Mouse (Mus musculus): ENCODE results near the gene Serpina10.
"Not testable (repeated sequence)": the region's sequence is repeated elsewhere in the genome, so short reads cannot be mapped to it uniquely, and the experiment has no call there.

The Serpina10 gene

DNA sequence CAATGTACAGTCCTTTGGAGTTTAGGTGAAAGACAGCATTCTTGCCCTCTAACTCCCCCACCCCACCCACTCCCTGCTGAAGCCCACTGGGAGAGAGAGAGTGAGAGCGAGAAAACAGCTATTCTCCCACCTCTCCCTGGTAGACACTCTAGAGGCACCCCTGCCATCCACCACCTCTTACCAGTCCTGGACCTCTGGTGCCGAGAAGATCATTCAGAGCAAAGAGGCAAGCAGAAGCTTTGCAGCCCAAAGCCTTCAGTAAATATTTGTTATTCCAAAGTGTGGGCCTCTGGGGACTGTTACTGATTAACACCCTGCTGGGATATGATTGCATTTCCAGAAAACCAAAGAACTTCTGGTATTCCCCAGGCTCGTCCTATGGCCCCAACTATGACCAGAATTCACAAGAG, at the start of gene Serpina10:
Gene Serpina10 (minus strand): TSS at position 242 of the 410 bp plus-strand sequence.
- DNase-seq (ENCODE audit: low read depth, low spot score), result no peak

- not testable (repeated sequence) for DNase-seq (ENCODE audit: low read depth, low spot score)
Observed at GRCm38 (mm10) chr12:103679853-103680252, 48.6 kb upstream of the Serpina10 start.

GRCm38 (mm10) chr12:103676039-103676438, 44.8 kb upstream of the Serpina10 start, which contains the start of gene Serpina16:
Serpina16 (minus strand) TSS chr12:103676139.
- no peak for DNase-seq (ENCODE audit: low read depth, low spot score)

GRCm38 (mm10) chr12:103673179-103673578, 41.9 kb upstream of the Serpina10 start:
- DNase-seq (ENCODE audit: low read depth, low spot score), result no peak

GRCm38 (mm10) chr12:103671483-103671882, 40.2 kb upstream of the Serpina10 start:
- no peak for DNase-seq (ENCODE audit: low read depth, low spot score)

- DNase-seq (ENCODE audit: low read depth, low spot score), result no peak
Observed at GRCm38 (mm10) chr12:103670964-103671363, 39.7 kb upstream of the Serpina10 start.

- DNase-seq (ENCODE audit: low read depth, low spot score), result no peak
Observed at GRCm38 (mm10) chr12:103670344-103670743, 39.1 kb upstream of the Serpina10 start.

DNA sequence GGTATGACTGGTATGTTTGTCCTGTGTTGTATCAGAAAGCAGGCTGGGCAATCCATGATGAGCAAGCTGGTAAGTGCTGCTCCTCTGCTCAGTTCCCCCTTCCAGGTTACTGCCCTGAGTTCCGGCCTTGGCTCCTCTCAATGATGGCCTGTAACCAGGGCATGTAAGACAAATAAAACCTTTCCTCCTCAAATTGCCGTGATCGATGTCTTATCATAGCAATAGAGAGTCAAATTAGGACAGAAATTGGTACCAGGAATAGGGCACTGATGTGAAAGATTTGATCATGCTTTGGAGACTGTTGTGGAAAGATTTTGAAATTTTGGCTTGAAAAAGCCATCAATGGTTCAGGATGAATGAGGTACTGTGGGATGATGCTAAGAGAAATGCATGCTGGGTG, 34.0 kb upstream of the Serpina10 start:
- DNase-seq (ENCODE audit: low read depth, low spot score), result no peak

GRCm38 (mm10) chr12:103662053-103662452, 30.8 kb upstream of the Serpina10 start:
- DNase-seq (ENCODE audit: low read depth, low spot score), result not testable (repeated sequence)

DNA sequence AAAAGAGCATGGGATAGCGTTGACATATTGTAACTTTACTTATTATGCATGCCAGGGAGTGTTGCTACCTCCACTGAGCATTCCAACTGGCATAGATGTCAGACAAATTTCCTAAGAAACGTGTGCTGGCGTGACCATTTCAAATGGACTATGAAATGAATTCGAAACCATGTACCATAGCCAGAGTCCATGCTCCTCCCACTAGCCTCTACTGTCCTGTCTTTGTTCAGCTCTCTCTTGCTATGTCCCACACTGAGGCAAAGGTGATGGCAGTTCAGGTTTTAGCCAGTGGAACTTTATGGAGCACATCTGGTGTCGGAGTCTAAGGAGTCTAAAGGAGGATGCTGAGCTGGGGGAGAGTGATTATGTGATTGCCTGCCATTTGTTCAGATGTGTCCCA, 28.8 kb upstream of the Serpina10 start:
- no peak for DNase-seq (ENCODE audit: low read depth, low spot score)

DNA sequence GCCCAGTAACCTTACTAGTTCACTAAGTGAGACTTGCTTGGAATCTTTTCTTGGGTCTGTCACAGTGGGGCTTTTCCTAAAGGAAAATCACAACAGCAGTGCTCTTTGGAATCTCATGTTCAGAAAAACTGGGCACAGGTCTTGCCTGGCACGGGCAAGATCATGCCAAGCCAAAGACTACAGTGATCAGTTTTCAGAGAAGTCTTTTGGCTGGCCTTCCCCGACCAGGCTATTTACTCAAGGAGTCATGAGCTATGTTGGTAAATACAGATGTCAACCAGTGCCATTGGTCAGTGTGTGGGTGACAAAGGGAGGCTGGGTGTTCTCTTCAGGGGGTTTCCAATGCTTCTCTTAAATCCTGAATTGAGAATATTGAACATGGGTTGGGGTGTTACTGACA, 27.9 kb upstream of the Serpina10 start:
- no peak for DNase-seq (ENCODE audit: low read depth, low spot score)

DNA sequence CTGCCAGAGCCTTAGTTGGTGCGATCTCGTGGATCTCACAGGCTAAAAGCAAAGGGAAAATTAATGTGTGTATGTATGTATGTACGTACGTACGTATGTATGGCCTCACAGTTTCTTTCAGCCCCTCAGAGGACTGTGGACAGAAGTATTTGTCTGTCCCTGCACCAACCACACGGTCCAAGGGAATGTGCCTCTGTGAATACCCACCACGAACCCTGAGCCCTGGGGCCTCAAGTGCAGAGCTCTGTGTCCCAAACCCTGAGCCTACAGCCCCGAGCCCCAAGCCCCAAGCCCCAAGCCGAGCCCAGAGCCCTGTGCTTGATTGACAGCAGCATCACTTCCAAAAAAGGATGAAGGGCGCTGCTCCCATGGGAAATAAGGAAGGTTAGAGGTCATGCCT, 26.7 kb upstream of the Serpina10 start:
- DNase-seq (ENCODE audit: low read depth, low spot score), result no peak

DNA sequence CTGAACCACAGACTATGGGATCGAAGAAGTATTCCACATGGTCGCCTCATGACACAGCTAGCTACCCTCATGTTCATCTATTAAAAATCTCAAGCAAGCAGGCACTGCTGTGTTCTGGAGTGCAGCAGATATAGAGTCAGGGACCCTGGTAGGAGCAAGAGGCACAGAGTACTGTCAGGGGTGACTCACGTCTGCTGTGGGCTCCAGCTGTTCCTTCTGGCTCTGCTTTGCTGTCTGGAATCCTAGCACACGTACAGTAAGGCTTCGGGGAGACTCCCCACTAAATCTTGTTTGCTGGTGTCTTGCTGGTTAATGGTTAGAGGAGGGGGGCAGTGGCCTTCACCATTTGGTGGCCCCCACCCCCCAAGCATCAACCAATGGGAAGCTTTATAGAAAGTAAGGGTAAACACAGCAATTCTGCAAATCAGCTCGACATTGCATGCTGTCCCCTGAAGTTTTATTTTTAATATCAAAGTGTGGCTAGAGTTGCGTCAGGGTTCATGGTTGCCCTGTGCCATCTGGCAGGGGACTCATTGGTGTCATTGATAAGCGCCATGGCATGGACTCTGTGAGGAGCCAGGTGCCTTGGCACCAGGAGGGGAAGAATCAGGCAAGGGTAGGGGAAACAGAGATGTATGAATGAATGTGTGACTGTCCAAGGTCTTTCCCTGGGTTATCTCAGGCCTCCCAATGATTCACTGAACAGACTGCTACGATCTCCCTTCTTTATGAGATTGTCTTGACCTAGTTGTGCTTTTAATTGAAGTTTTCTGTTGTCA, 25.8 kb upstream of the Serpina10 start, which contains the start of gene Serpina6:
Gene Serpina6 (minus strand): TSS at position 365 of the 779 bp plus-strand sequence.
- no peak for DNase-seq (ENCODE audit: low read depth, low spot score)

- DNase-seq (ENCODE audit: low read depth, low spot score), result no peak
Observed at GRCm38 (mm10) chr12:103655123-103656044, 24.1 kb upstream of the Serpina10 start.

DNA sequence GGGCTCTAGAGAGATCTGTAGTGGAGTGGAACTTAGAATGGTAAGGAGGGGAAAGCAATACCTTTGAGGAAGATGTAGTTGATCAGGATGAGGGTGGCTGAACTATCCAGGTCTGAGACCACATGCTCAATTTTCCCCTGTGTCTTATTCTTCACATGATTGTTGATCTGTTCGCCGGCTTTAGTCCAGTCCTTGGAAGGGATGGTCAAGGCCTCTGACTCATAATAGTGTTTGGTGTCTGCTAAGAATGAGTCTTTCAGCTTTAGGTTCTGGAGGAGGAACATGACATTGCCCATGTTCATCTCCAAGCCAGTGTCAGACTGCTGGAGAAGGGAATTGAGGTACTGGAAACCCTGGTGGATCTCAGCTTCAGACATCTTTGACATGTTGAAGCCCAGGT, 22.6 kb upstream of the Serpina10 start:
- no peak for DNase-seq (ENCODE audit: low read depth, low spot score)

GRCm38 (mm10) chr12:103646314-103646713, 15.1 kb upstream of the Serpina10 start:
- DNase-seq (ENCODE audit: low read depth, low spot score), result no peak

- DNase-seq (ENCODE audit: low read depth, low spot score), result no peak
Observed at GRCm38 (mm10) chr12:103644601-103645000, 13.4 kb upstream of the Serpina10 start.

GRCm38 (mm10) chr12:103643818-103644217, 12.6 kb upstream of the Serpina10 start:
- DNase-seq (ENCODE audit: low read depth, low spot score), result no peak

- DNase-seq (ENCODE audit: low read depth, low spot score), result peak; percentile 66
Observed at GRCm38 (mm10) chr12:103643336-103643735, 12.1 kb upstream of the Serpina10 start.

GRCm38 (mm10) chr12:103635846-103636245, 4.6 kb upstream of the Serpina10 start:
- DNase-seq (ENCODE audit: low read depth, low spot score), result no peak

- DNase-seq (ENCODE audit: low read depth, low spot score), result no peak
Observed at GRCm38 (mm10) chr12:103634430-103634829, 3.2 kb upstream of the Serpina10 start.

DNA sequence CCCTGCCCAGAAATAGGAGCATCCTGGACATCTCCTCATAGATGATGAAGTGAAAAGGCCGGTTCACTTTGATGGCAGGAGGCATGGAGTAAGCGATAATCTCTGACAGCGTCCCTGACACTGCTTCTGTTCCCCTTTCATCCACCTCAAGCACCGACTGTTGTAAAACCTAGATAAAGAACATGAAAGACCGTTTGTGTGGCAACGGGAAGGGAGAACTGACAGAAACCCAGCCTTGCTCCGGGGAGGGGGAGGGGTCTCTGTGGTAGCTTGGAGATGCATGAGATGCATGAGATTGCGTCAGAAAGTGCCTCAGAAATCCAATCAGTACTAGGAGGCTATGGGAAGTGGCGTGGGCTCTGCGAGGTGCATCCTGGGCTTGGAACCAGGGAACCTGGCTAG, 14.4 kb downstream of the Serpina10 start:
- DNase-seq (ENCODE audit: low read depth, low spot score), result no peak

Measured in forelimb bud, embryonic 11.5 days (tissue).